Mouse (Mus musculus) CH12.LX (cell line): ENCODE results near the gene Fcrls. TPM values are rescaled to one million over a fixed set of nuclear protein-coding genes. Genes with fewer than 3 reads are reported as not detected.

Experiments
- DNase-seq: peaks from one replicate; pipeline ENCODE4 v3.0.0-alpha.2; 2013; ENCODE audit errors: extremely low read depth
- H3K27ac ChIP-seq: 2 replicates; pipeline ENCODE4 v1.5.1; 2012; ENCODE audit warnings: low read depth, mild to moderate bottlenecking, control low read depth, moderate library complexity; ENCODE audit not compliant: insufficient read depth
- H3K27me3 ChIP-seq: replicated peaks from 2 replicates; pipeline ENCODE3; 2012; ENCODE audit warnings: inconsistent platforms
- H3K36me3 ChIP-seq, 2 experiments: replicated peaks in 1 of 2; 2 replicates each; pipeline versions ENCODE3 to v1.6.1; 2012; ENCODE audit warnings: inconsistent platforms in 1 of 2, low read length in 1 of 2, mild to moderate bottlenecking in 1 of 2, mixed read lengths in 1 of 2, moderate library complexity in 1 of 2; ENCODE audit not compliant: control insufficient read depth in 1 of 2, insufficient read depth in 1 of 2
- H3K4me1 ChIP-seq, 2 experiments: 2 replicates each; pipeline ENCODE4 v1.6.1; 2012; ENCODE audit warnings: inconsistent platforms in 1 of 2, moderate library complexity in 1 of 2; ENCODE audit not compliant: insufficient read depth in 2 of 2, control insufficient read depth in 1 of 2
- H3K4me2 ChIP-seq: 2 replicates; pipeline ENCODE4 v1.6.1; 2012; ENCODE audit warnings: low read depth, mild to moderate bottlenecking, control low read depth; ENCODE audit not compliant: poor library complexity, insufficient read depth, severe bottlenecking
- H3K4me3 ChIP-seq, 3 experiments: fragments of 150-350 bp in 1 of 3; sonication (generic) in 1 of 3; replicated peaks in 1 of 3; 2 replicates each; pipeline versions ENCODE3 to v1.5.1; 2011 to 2012; ENCODE audit warnings: low read depth in 2 of 3, low read length in 2 of 3, mild to moderate bottlenecking in 2 of 3, moderate library complexity in 2 of 3, control low read depth in 1 of 3, improper control_type of control experiment in 1 of 3, inconsistent platforms in 1 of 3, mixed read lengths in 1 of 3; ENCODE audit not compliant: poor library complexity in 1 of 3
- H3K79me2 ChIP-seq: replicated peaks from 2 replicates; pipeline ENCODE4 v1.6.1; 2012; ENCODE audit warnings: mild to moderate bottlenecking, moderate library complexity; ENCODE audit not compliant: control insufficient read depth, poor library complexity, insufficient read depth, severe bottlenecking; ENCODE audit errors: extremely low read depth
- H3K9ac ChIP-seq: 2 replicates; pipeline ENCODE4 v1.6.1; 2012; ENCODE audit warnings: low read depth, mild to moderate bottlenecking, control low read depth, moderate library complexity; ENCODE audit not compliant: insufficient read depth
- H3K9me3 ChIP-seq: replicated peaks from 2 replicates; pipeline ENCODE3; 2012; ENCODE audit warnings: low read length, inconsistent platforms, mixed read lengths
- CHD2 ChIP-seq: IDR thresholded peaks from 2 replicates; pipeline ENCODE4 v1.6.1; 2011; ENCODE audit warnings: low read length, improper control_type of control experiment
- ETS1 ChIP-seq: conservative IDR thresholded peaks from 2 replicates; pipeline ENCODE4 v1.6.1; 2012; ENCODE audit warnings: low read depth, mild to moderate bottlenecking, inconsistent platforms, low read length, improper control_type of control experiment, moderate library complexity
- GABPA ChIP-seq: IDR thresholded peaks from 2 replicates; pipeline ENCODE4 v1.6.1; 2012; ENCODE audit warnings: low read depth, low read length, improper control_type of control experiment, inconsistent platforms; ENCODE audit not compliant: insufficient replicate concordance
- HCFC1 ChIP-seq: IDR thresholded peaks from 2 replicates; pipeline ENCODE4 v1.6.1; 2012; ENCODE audit warnings: low read depth, mild to moderate bottlenecking, inconsistent platforms, low read length, improper control_type of control experiment
- IRF4 ChIP-seq: IDR thresholded peaks from 2 replicates; pipeline ENCODE4 v1.6.1; 2014; ENCODE audit warnings: low read depth, mild to moderate bottlenecking, inconsistent platforms, low read length, improper control_type of control experiment
- JUND ChIP-seq: conservative IDR thresholded peaks from 2 replicates; pipeline ENCODE4 v1.6.1; 2011; ENCODE audit warnings: low read depth, low read length, improper control_type of control experiment
- MAFK ChIP-seq: IDR thresholded peaks from 2 replicates; pipeline ENCODE4 v1.6.1; 2011; ENCODE audit warnings: low read length, improper control_type of control experiment; ENCODE audit not compliant: insufficient replicate concordance
- MAZ ChIP-seq: IDR thresholded peaks from 2 replicates; pipeline ENCODE4 v1.6.1; 2012; ENCODE audit warnings: low read depth, mild to moderate bottlenecking, inconsistent platforms, low read length, improper control_type of control experiment, moderate library complexity
- MEF2A ChIP-seq: IDR thresholded peaks from 2 replicates; pipeline ENCODE4 v1.6.1; 2014; ENCODE audit warnings: low read depth, mild to moderate bottlenecking, inconsistent platforms, low read length, improper control_type of control experiment, borderline replicate concordance
- MXI1 ChIP-seq: IDR thresholded peaks from 2 replicates; pipeline ENCODE4 v1.6.1; 2011; ENCODE audit warnings: mild to moderate bottlenecking, low read depth, low read length, improper control_type of control experiment
- NELFE ChIP-seq: IDR thresholded peaks from 2 replicates; pipeline ENCODE4 v1.6.1; 2011; ENCODE audit warnings: low read depth, low read length, improper control_type of control experiment
- POLR2A ChIP-seq: IDR thresholded peaks from 2 replicates; pipeline ENCODE4 v1.6.1; 2011; ENCODE audit warnings: low read depth, mild to moderate bottlenecking, improper control_type of control experiment, low read length
- RAD21 ChIP-seq: IDR thresholded peaks from 2 replicates; pipeline ENCODE4 v1.6.1; 2011; ENCODE audit warnings: low read depth, mild to moderate bottlenecking, low read length, improper control_type of control experiment, moderate library complexity
- RCOR1 ChIP-seq: conservative IDR thresholded peaks from 2 replicates; pipeline ENCODE4 v1.6.1; 2012; ENCODE audit warnings: low read depth, mild to moderate bottlenecking, inconsistent platforms, low read length, improper control_type of control experiment
- SIN3A ChIP-seq: IDR thresholded peaks from 2 replicates; pipeline ENCODE4 v1.6.1; 2012; ENCODE audit warnings: low read length, improper control_type of control experiment, inconsistent platforms
- SMC3 ChIP-seq: IDR thresholded peaks from 2 replicates; pipeline ENCODE4 v1.6.1; 2011; ENCODE audit warnings: low read depth, low read length, improper control_type of control experiment
- TBP ChIP-seq: conservative IDR thresholded peaks from 2 replicates; pipeline ENCODE4 v1.6.1; 2011; ENCODE audit warnings: low read depth, low read length, improper control_type of control experiment
- TCF12 ChIP-seq: IDR thresholded peaks from 2 replicates; pipeline ENCODE4 v1.6.1; 2014; ENCODE audit warnings: low read depth, mild to moderate bottlenecking, inconsistent platforms, low read length, improper control_type of control experiment
- ZC3H11A ChIP-seq: IDR thresholded peaks from 2 replicates; pipeline ENCODE4 v1.6.1; 2012; ENCODE audit warnings: low read depth, mild to moderate bottlenecking, inconsistent platforms, low read length, improper control_type of control experiment
- ZKSCAN1 ChIP-seq: IDR thresholded peaks from 2 replicates; pipeline ENCODE4 v1.6.1; 2012; ENCODE audit warnings: low read depth, inconsistent platforms, low read length, improper control_type of control experiment, borderline replicate concordance
- ZMIZ1 ChIP-seq: IDR thresholded peaks from 2 replicates; pipeline ENCODE4 v1.6.1; 2012; ENCODE audit warnings: low read depth, mild to moderate bottlenecking, inconsistent platforms, low read length, improper control_type of control experiment
- dilution Hi-C: fragments of 300-500 bp; cut with MboI; formaldehyde crosslinking; loops from 2 replicates; pipeline ENCODE4 v1.14.3; 2020; ENCODE audit warnings: low sequenced_read_pairs; ENCODE audit not compliant: extremely low pct_unique_long_range_greater_than_20kb, extremely low pct_ligation_motif_present
- in situ Hi-C: fragments of 300-500 bp; cut with MboI; formaldehyde crosslinking; loops from 3 replicates; pipeline ENCODE4 v1.14.3; 2019; ENCODE audit warnings: low sequenced_read_pairs, low pct_ligation_motif_present, low pct_unique_long_range_greater_than_20kb, mixed read lengths
- polyA plus RNA-seq: library from polyadenylated mRNA; unstranded; fragments of >175 nt; gene quantifications from 2 replicates; pipeline ENCODE4 v1.2.1, GENCODE M21; 2012; ENCODE audit warnings: low read depth; ENCODE audit not compliant: insufficient read length
- total RNA-seq, 2 experiments: library from RNA; depleted of rRNA; stranded (reverse); fragments of 300-350 nt in 1 of 2; fragments of >200 nt in 1 of 2; gene quantifications; 2 replicates each; pipeline ENCODE4 v1.2.3; 2012 to 2014

Fcrls gene
- total and polyA plus RNA-seq, 3 experiments, result 0.13 TPM; not detected in 2

DNA sequence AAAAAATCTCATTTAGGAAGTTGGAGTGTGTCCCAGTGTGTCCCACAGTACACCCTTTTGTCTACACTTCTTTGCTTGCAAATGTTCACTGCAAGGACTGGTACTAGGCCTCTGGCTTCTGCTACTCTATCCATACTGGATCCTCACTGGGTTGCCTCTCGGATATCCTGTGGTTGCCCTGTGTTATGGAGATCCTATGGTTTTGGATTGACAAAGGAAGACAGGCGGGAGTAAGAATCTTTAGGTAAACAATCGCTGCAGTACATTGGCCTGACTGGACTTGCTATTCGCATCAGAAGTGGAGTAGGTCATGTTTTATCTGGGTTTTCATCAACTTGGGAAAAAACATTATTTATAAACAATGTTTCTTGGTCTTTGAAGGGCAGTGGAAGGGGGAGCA lies 22.6 kb downstream of the Fcrls start:
- H3K9ac ChIP-seq, result no peak overlapping the region
- H3K4me1 ChIP-seq, result no peaks in the 10 kb centered on the region
- dilution Hi-C loops (no loop called here), in situ Hi-C loops (loop anchor here (5.0 kb wide), 1 partner anchor 261 kb away; no protein-coding TSS in a partner anchor)
- no peak for DNase-seq
- H3K9me3 ChIP-seq, result no peaks in the 10 kb centered on the region
- H3K36me3 ChIP-seq, result peaks cover 0 to 3% of the 10 kb centered on the region in 2 experiments
- H3K27ac ChIP-seq, result no peak overlapping the region
- H3K79me2 ChIP-seq, result no peaks in the 10 kb centered on the region
- no peak overlapping the region for H3K4me3 ChIP-seq
- H3K4me2 ChIP-seq, result no peak overlapping the region
- no peaks in the 10 kb centered on the region for H3K27me3 ChIP-seq
- TF ChIP-seq MXI1, result no peak
- no peak for TF ChIP-seq NELFE
- TF ChIP-seq JUND, result no peak
- TF ChIP-seq SMC3, result no peak
- TF ChIP-seq ZC3H11A, result no peak
- no peak for TF ChIP-seq MAZ
- TF ChIP-seq HCFC1, result no peak
- no peak for TF ChIP-seq IRF4
- no peak for TF ChIP-seq POLR2A
- TF ChIP-seq ZMIZ1, result no peak
- no peak for TF ChIP-seq RCOR1
- no peak for TF ChIP-seq MAFK

DNA sequence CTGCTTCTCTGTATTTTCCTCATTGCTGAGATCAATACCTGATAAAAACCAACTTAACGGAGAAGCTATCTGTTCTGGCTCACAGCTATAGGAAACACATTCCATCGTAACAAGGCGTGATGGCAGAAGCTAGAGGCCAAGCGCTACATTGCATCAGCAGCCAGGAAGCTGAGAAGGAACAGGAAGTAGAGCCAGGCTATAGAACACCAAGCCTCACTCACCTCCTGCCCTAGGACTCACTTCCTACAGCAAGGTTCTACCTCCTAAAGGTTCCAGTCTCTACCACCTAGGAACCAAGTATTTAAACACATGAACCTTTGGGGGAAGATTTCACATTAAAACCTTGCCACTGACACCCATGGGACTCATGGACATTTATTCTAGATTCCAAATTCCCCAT lies 39.9 kb downstream of the Fcrls start:
- no peak overlapping the region for H3K4me3 ChIP-seq
- in situ Hi-C loops, result no loop called here
- no peaks in the 10 kb centered on the region for H3K79me2 ChIP-seq
- H3K4me2 ChIP-seq, result no peak overlapping the region
- dilution Hi-C loops, result no loop called here
- no peak for DNase-seq
- H3K4me1 ChIP-seq, result peaks cover 0 to 9% of the 10 kb centered on the region in 2 experiments; a peak in 2 of 4 replicates
- no peaks in the 10 kb centered on the region for H3K36me3 ChIP-seq
- H3K9me3 ChIP-seq, result no peaks in the 10 kb centered on the region
- no peaks in the 10 kb centered on the region for H3K27me3 ChIP-seq
- TF ChIP-seq ETS1 (no peak), POLR2A (no peak), HCFC1 (no peak), RAD21 (no peak), ZKSCAN1 (no peak), GABPA (no peak), TBP (no peak), MEF2A (no peak), SIN3A (no peak), TCF12 (no peak), CHD2 (no peak)
- no peak overlapping the region for H3K27ac ChIP-seq
- H3K9ac ChIP-seq, result no peak overlapping the region
